Mouse (Mus musculus) spleen, embryonic (tissue): ENCODE measurements around the gene Tceal7.
"Not testable (repeated sequence)": the region's sequence is repeated elsewhere in the genome, so short reads cannot be mapped to it uniquely, and the experiment has no call there.

Experiments
- CTCF ChIA-PET: fragments of 350-600 bp; sonication (Branson Sonifier 250); formaldehyde crosslinking; loops from one replicate; lab custom pipeline; 2022; lab: Charles Lee

The Tceal7 gene

GRCm38 (mm10) chrX:136248811-136249210, 34.2 kb downstream of the Tceal7 start:
- CTCF ChIA-PET = no interaction called here

GRCm38 (mm10) chrX:136249671-136250070, 35.1 kb downstream of the Tceal7 start:
- CTCF ChIA-PET = no interaction called here

GRCm38 (mm10) chrX:136252023-136252729, 37.6 kb downstream of the Tceal7 start:
- CTCF ChIA-PET = no interaction called here

GRCm38 (mm10) chrX:136267720-136268119, 53.1 kb downstream of the Tceal7 start:
- CTCF ChIA-PET = no interaction called here

GRCm38 (mm10) chrX:136268173-136268572, 53.6 kb downstream of the Tceal7 start:
- CTCF ChIA-PET = no interaction called here

GRCm38 (mm10) chrX:136269743-136270392, 55.3 kb downstream of the Tceal7 start, which contains the start of gene Bex3:
TSS of gene Bex3 (plus strand) at chrX:136270253.
- CTCF ChIA-PET = not testable (repeated sequence)

- CTCF ChIA-PET = not testable (repeated sequence)
Observed at GRCm38 (mm10) chrX:136270393-136271111, 56.0 kb downstream of the Tceal7 start.

GRCm38 (mm10) chrX:136274542-136274941, 60.0 kb downstream of the Tceal7 start:
- CTCF ChIA-PET = no interaction called here

- CTCF ChIA-PET = no interaction called here
Observed at GRCm38 (mm10) chrX:136275386-136275785, 60.8 kb downstream of the Tceal7 start.
